Mouse (Mus musculus): ENCODE data around the gene Gm20696. TPM values are rescaled to one million over a fixed set of nuclear protein-coding genes. Genes with fewer than 3 reads are reported as not detected.

The Gm20696 gene
- total and polyA plus RNA-seq, 3 experiments: 0.59 TPM; not detected in 2

- Histone ChIP-seq H3K4me3 (replicated peaks in 1 of 3; ENCODE audit: low read depth in 2 of 3, low read length in 2 of 3, poor library complexity in 1 of 3) (no peak overlapping the region), H3K36me3 (replicated peaks in 1 of 2; ENCODE audit: control insufficient read depth in 1 of 2, insufficient read depth in 1 of 2, low read length in 1 of 2) (no peaks in the 10 kb centered on the region), H3K9me3 (replicated peaks; ENCODE audit: low read length) (no peaks in the 10 kb centered on the region), H3K27me3 (replicated peaks) (no peaks in the 10 kb centered on the region), H3K4me1 (ENCODE audit: control insufficient read depth in 1 of 2, insufficient read depth in 2 of 2) (peaks cover 6 to 23% of the 10 kb centered on the region in 2 experiments), H3K27ac (ENCODE audit: insufficient read depth, low read depth) (no peak overlapping the region), H3K4me2 (ENCODE audit: insufficient read depth, low read depth, poor library complexity, severe bottlenecking) (no peak overlapping the region), H3K79me2 (replicated peaks; ENCODE audit: control insufficient read depth, extremely low read depth, insufficient read depth, poor library complexity, severe bottlenecking) (no peaks in the 10 kb centered on the region), H3K9ac (ENCODE audit: insufficient read depth, low read depth) (no peak overlapping the region)
- no peak for TF ChIP-seq E2F4 (IDR thresholded peaks at IDR 0.05; ENCODE audit: insufficient replicate concordance, low read depth, low read length)
- DNase-seq (ENCODE audit: extremely low read depth): no peak
- in situ Hi-C loops (cut with MboI; ENCODE audit: low pct_ligation_motif_present, low pct_unique_long_range_greater_than_20kb, low sequenced_read_pairs) (no loop called here), dilution Hi-C loops (cut with MboI; ENCODE audit: extremely low pct_ligation_motif_present, extremely low pct_unique_long_range_greater_than_20kb, low sequenced_read_pairs) (no loop called here)
Observed at GRCm38 (mm10) chr6:99344966-99345365, 321.6 kb downstream of the Gm20696 start.

- in situ Hi-C loops (cut with MboI; ENCODE audit: low pct_ligation_motif_present, low pct_unique_long_range_greater_than_20kb, low sequenced_read_pairs): no loop called here
- Histone ChIP-seq H3K9ac (ENCODE audit: insufficient read depth, low read depth) (no peak overlapping the region), H3K36me3 (replicated peaks in 1 of 2; ENCODE audit: control insufficient read depth in 1 of 2, insufficient read depth in 1 of 2, low read length in 1 of 2) (no peaks in the 10 kb centered on the region), H3K27ac (ENCODE audit: insufficient read depth, low read depth) (no peak overlapping the region), H3K27me3 (replicated peaks) (no peaks in the 10 kb centered on the region), H3K4me1 (ENCODE audit: control insufficient read depth in 1 of 2, insufficient read depth in 2 of 2) (peaks cover 3 to 30% of the 10 kb centered on the region in 2 experiments; a peak in 3 of 4 replicates), H3K79me2 (replicated peaks; ENCODE audit: control insufficient read depth, extremely low read depth, insufficient read depth, poor library complexity, severe bottlenecking) (no peaks in the 10 kb centered on the region), H3K9me3 (replicated peaks; ENCODE audit: low read length) (no peaks in the 10 kb centered on the region), H3K4me3 (replicated peaks in 1 of 3; ENCODE audit: low read depth in 2 of 3, low read length in 2 of 3, poor library complexity in 1 of 3) (no peak overlapping the region), H3K4me2 (ENCODE audit: insufficient read depth, low read depth, poor library complexity, severe bottlenecking) (no peak overlapping the region)
- dilution Hi-C loops (cut with MboI; ENCODE audit: extremely low pct_ligation_motif_present, extremely low pct_unique_long_range_greater_than_20kb, low sequenced_read_pairs): no loop called here
- no peak for DNase-seq (ENCODE audit: extremely low read depth)
- no peak for TF ChIP-seq E2F4 (IDR thresholded peaks at IDR 0.05; ENCODE audit: insufficient replicate concordance, low read depth, low read length)
- TF ChIP-seq ZC3H11A (IDR thresholded peaks at IDR 0.05; ENCODE audit: low read depth, low read length): no peak
- TF ChIP-seq NELFE (IDR thresholded peaks at IDR 0.05; ENCODE audit: low read depth, low read length): no peak
- TF ChIP-seq SMC3 (IDR thresholded peaks at IDR 0.05; ENCODE audit: low read depth, low read length): no peak
- no peak for TF ChIP-seq MAZ (IDR thresholded peaks at IDR 0.05; ENCODE audit: low read depth, low read length)
- TF ChIP-seq MXI1 (IDR thresholded peaks at IDR 0.05; ENCODE audit: low read depth, low read length): no peak
- no peak for TF ChIP-seq HCFC1 (IDR thresholded peaks at IDR 0.05; ENCODE audit: low read depth, low read length)
- no peak for TF ChIP-seq TBP (conservative IDR thresholded peaks at IDR 0.05; ENCODE audit: low read depth, low read length)
- TF ChIP-seq TCF12 (IDR thresholded peaks at IDR 0.05; ENCODE audit: low read depth, low read length): no peak
- no peak for TF ChIP-seq GABPA (IDR thresholded peaks at IDR 0.05; ENCODE audit: insufficient replicate concordance, low read depth, low read length)
- no peak for TF ChIP-seq UBTF (IDR thresholded peaks at IDR 0.05; ENCODE audit: low read depth, low read length)
- TF ChIP-seq RCOR1 (conservative IDR thresholded peaks at IDR 0.05; ENCODE audit: low read depth, low read length): no peak
- no peak for TF ChIP-seq EP300 (IDR thresholded peaks at IDR 0.05; ENCODE audit: low read length)
- TF ChIP-seq MYC (IDR thresholded peaks at IDR 0.05; ENCODE audit: low read depth, low read length): no peak
- TF ChIP-seq JUND (conservative IDR thresholded peaks at IDR 0.05; ENCODE audit: low read depth, low read length): no peak
- TF ChIP-seq CTCF (conservative IDR thresholded peaks at IDR 0.05 in 1 of 2, IDR thresholded peaks at IDR 0.05 in 1 of 2; ENCODE audit: low read depth in 2 of 2, low read length in 2 of 2): no peak
Observed at GRCm38 (mm10) chr6:99344357-99344756, 322.2 kb downstream of the Gm20696 start.
